Mouse (Mus musculus): ENCODE measurements around the gene Tectb. TPM values are rescaled to one million over a fixed set of nuclear protein-coding genes. Genes with fewer than 3 reads are reported as not detected.

Gene Tectb
- total and polyA plus RNA-seq, 3 experiments, result 0.11 TPM; not detected in 2

- ATAC-seq (ENCODE audit: extremely low read depth, insufficient number of reproducible peaks, low FRiP score, poor library complexity, severe bottlenecking) (no peak), DNase-seq (ENCODE audit: low spot score) (no peak)
- Histone ChIP-seq H3K4me3 (ENCODE audit: low read depth, low read length) (no peak overlapping the region), H3K36me3 (replicated peaks) (no peaks in the 10 kb centered on the region), H3K27me3 (ENCODE audit: insufficient read depth, low read length) (peaks cover 6% of the 10 kb centered on the region), H3K4me1 (ENCODE audit: insufficient read depth, low read depth, low read length) (no peaks in the 10 kb centered on the region), H3K9me3 (replicated peaks) (no peaks in the 10 kb centered on the region)
- TF ChIP-seq TAL1 (conservative IDR thresholded peaks at IDR 0.05; ENCODE audit: low read depth, low read length) (no peak), POLR2AphosphoS5 (IDR thresholded peaks at IDR 0.05; ENCODE audit: insufficient replicate concordance, low read depth, low read length) (no peak), CTCF (IDR thresholded peaks at IDR 0.05; ENCODE audit: low read depth, low read length) (no peak), GATA2 (IDR thresholded peaks at IDR 0.05; ENCODE audit: borderline replicate concordance, low read depth, low read length) (no peak), GATA1 (IDR thresholded peaks at IDR 0.05; ENCODE audit: borderline replicate concordance, low read length) (no peak)
These were observed 4.5 kb downstream of the Tectb start for GRCm38 (mm10) chr19:55185074-55185473.

GRCm38 (mm10) chr19:55185651-55186050, 5.1 kb downstream of the Tectb start:
- ATAC-seq (ENCODE audit: extremely low read depth, insufficient number of reproducible peaks, low FRiP score, poor library complexity, severe bottlenecking), result no peak
- Histone ChIP-seq H3K4me1 (ENCODE audit: insufficient read depth, low read depth, low read length) (no peaks in the 10 kb centered on the region), H3K27me3 (ENCODE audit: insufficient read depth, low read length) (peaks cover 6% of the 10 kb centered on the region), H3K4me3 (ENCODE audit: low read depth, low read length) (no peak overlapping the region), H3K9me3 (replicated peaks) (no peaks in the 10 kb centered on the region), H3K36me3 (replicated peaks) (no peaks in the 10 kb centered on the region)
- TF ChIP-seq CTCF (IDR thresholded peaks at IDR 0.05; ENCODE audit: low read depth, low read length) (no peak), POLR2AphosphoS5 (IDR thresholded peaks at IDR 0.05; ENCODE audit: insufficient replicate concordance, low read depth, low read length) (no peak), GATA1 (IDR thresholded peaks at IDR 0.05; ENCODE audit: borderline replicate concordance, low read length) (no peak), TAL1 (conservative IDR thresholded peaks at IDR 0.05; ENCODE audit: low read depth, low read length) (no peak), GATA2 (IDR thresholded peaks at IDR 0.05; ENCODE audit: borderline replicate concordance, low read depth, low read length) (no peak)
- no peak for DNase-seq (ENCODE audit: low spot score)

- DNase-seq (ENCODE audit: low spot score) (no peak), ATAC-seq (ENCODE audit: extremely low read depth, insufficient number of reproducible peaks, low FRiP score, poor library complexity, severe bottlenecking) (no peak)
- TF ChIP-seq GATA1 (IDR thresholded peaks at IDR 0.05; ENCODE audit: borderline replicate concordance, low read length) (no peak), POLR2AphosphoS5 (IDR thresholded peaks at IDR 0.05; ENCODE audit: insufficient replicate concordance, low read depth, low read length) (no peak), CTCF (IDR thresholded peaks at IDR 0.05; ENCODE audit: low read depth, low read length) (no peak), TAL1 (conservative IDR thresholded peaks at IDR 0.05; ENCODE audit: low read depth, low read length) (no peak), GATA2 (IDR thresholded peaks at IDR 0.05; ENCODE audit: borderline replicate concordance, low read depth, low read length) (no peak)
- Histone ChIP-seq H3K36me3 (replicated peaks) (no peaks in the 10 kb centered on the region), H3K4me1 (ENCODE audit: insufficient read depth, low read depth, low read length) (no peaks in the 10 kb centered on the region), H3K9me3 (replicated peaks) (no peaks in the 10 kb centered on the region), H3K4me3 (ENCODE audit: low read depth, low read length) (no peak overlapping the region), H3K27me3 (ENCODE audit: insufficient read depth, low read length) (peaks cover 30% of the 10 kb centered on the region)
These were observed 9.5 kb downstream of the Tectb start for GRCm38 (mm10) chr19:55190065-55190464.

- H3K36me3 ChIP-seq (replicated peaks), result no peaks in the 10 kb centered on the region
- no peaks in the 10 kb centered on the region for H3K9me3 ChIP-seq (replicated peaks)
- ATAC-seq (ENCODE audit: extremely low read depth, insufficient number of reproducible peaks, low FRiP score, poor library complexity, severe bottlenecking) (no peak), DNase-seq (ENCODE audit: low spot score) (no peak)
- peaks cover 34% of the 10 kb centered on the region for H3K27me3 ChIP-seq (ENCODE audit: insufficient read depth, low read length)
- no peaks in the 10 kb centered on the region for H3K4me1 ChIP-seq (ENCODE audit: insufficient read depth, low read depth, low read length)
- TF ChIP-seq POLR2AphosphoS5 (IDR thresholded peaks at IDR 0.05; ENCODE audit: insufficient replicate concordance, low read depth, low read length) (no peak), TAL1 (conservative IDR thresholded peaks at IDR 0.05; ENCODE audit: low read depth, low read length) (no peak), GATA2 (IDR thresholded peaks at IDR 0.05; ENCODE audit: borderline replicate concordance, low read depth, low read length) (no peak), CTCF (IDR thresholded peaks at IDR 0.05; ENCODE audit: low read depth, low read length) (no peak), GATA1 (IDR thresholded peaks at IDR 0.05; ENCODE audit: borderline replicate concordance, low read length) (no peak)
- no peak overlapping the region for H3K4me3 ChIP-seq (ENCODE audit: low read depth, low read length)
These were observed 11.1 kb downstream of the Tectb start for GRCm38 (mm10) chr19:55191596-55191995.

- Histone ChIP-seq H3K4me3 (ENCODE audit: low read depth, low read length) (no peak overlapping the region), H3K9me3 (replicated peaks) (no peaks in the 10 kb centered on the region), H3K4me1 (ENCODE audit: insufficient read depth, low read depth, low read length) (no peaks in the 10 kb centered on the region), H3K27me3 (ENCODE audit: insufficient read depth, low read length) (peaks cover 34% of the 10 kb centered on the region), H3K36me3 (replicated peaks) (no peaks in the 10 kb centered on the region)
- ATAC-seq (ENCODE audit: extremely low read depth, insufficient number of reproducible peaks, low FRiP score, poor library complexity, severe bottlenecking) (no peak), DNase-seq (ENCODE audit: low spot score) (no peak)
- TF ChIP-seq GATA2 (IDR thresholded peaks at IDR 0.05; ENCODE audit: borderline replicate concordance, low read depth, low read length), result no peak
- no peak for TF ChIP-seq TAL1 (conservative IDR thresholded peaks at IDR 0.05; ENCODE audit: low read depth, low read length)
- no peak for TF ChIP-seq GATA1 (IDR thresholded peaks at IDR 0.05; ENCODE audit: borderline replicate concordance, low read length)
- TF ChIP-seq POLR2AphosphoS5 (IDR thresholded peaks at IDR 0.05; ENCODE audit: insufficient replicate concordance, low read depth, low read length), result no peak
- no peak for TF ChIP-seq CTCF (IDR thresholded peaks at IDR 0.05; ENCODE audit: low read depth, low read length)
These were observed 11.9 kb downstream of the Tectb start for GRCm38 (mm10) chr19:55192254-55192945.

GRCm38 (mm10) chr19:55193717-55194394, 13.3 kb downstream of the Tectb start:
- H3K36me3 ChIP-seq (replicated peaks), result no peaks in the 10 kb centered on the region
- DNase-seq (ENCODE audit: low spot score), result no peak
- no peaks in the 10 kb centered on the region for H3K9me3 ChIP-seq (replicated peaks)
- H3K27me3 ChIP-seq (ENCODE audit: insufficient read depth, low read length), result peaks cover 28% of the 10 kb centered on the region
- TF ChIP-seq GATA2 (IDR thresholded peaks at IDR 0.05; ENCODE audit: borderline replicate concordance, low read depth, low read length) (no peak), POLR2AphosphoS5 (IDR thresholded peaks at IDR 0.05; ENCODE audit: insufficient replicate concordance, low read depth, low read length) (no peak), TAL1 (conservative IDR thresholded peaks at IDR 0.05; ENCODE audit: low read depth, low read length) (no peak)
- H3K4me3 ChIP-seq (ENCODE audit: low read depth, low read length), result no peak overlapping the region
- no peak for ATAC-seq (ENCODE audit: extremely low read depth, insufficient number of reproducible peaks, low FRiP score, poor library complexity, severe bottlenecking)
- H3K4me1 ChIP-seq (ENCODE audit: insufficient read depth, low read depth, low read length), result no peaks in the 10 kb centered on the region

Data from G1E (cell line).